Mouse (Mus musculus): ENCODE data around the gene Id2. TPM values are rescaled to one million over a fixed set of nuclear protein-coding genes. Genes with fewer than 3 reads are reported as not detected.
A peak's percentile ranks its signal among the peaks of the same experiment; 100 is the strongest.

Id2 gene
- polyA plus RNA-seq, 1 experiment from 2014 or later, result 254 TPM

GRCm38 (mm10) chr12:25124431-25125238, 27.7 kb upstream of the Id2 start:
- Histone ChIP-seq H3K27ac (replicated peaks) (peak overlapping the region; percentile 78), H3K9me3 (no peaks in the 10 kb centered on the region), H3K36me3 (no peaks in the 10 kb centered on the region), H3K4me3 (no peak overlapping the region), H3K4me2 (no peak overlapping the region), H3K27me3 (0 out of 2 replicates have a peak, but pooled peaks cover 4% of the 10 kb centered on the region), H3K4me1 (replicated peaks) (peaks cover 45% of the 10 kb centered on the region), H3K9ac (no peak overlapping the region)
- 6% methylated on average over 19 of the region's 19 CpGs for WGBS
- peak; percentile 82 for ATAC-seq (ENCODE audit: low read depth)

GRCm38 (mm10) chr12:25120753-25121152, 23.8 kb upstream of the Id2 start:
- Histone ChIP-seq H3K9ac (no peak overlapping the region), H3K9me3 (no peaks in the 10 kb centered on the region), H3K27me3 (0 out of 2 replicates have a peak, but pooled peaks cover 2% of the 10 kb centered on the region), H3K4me3 (no peak overlapping the region), H3K4me1 (replicated peaks) (peaks cover 28% of the 10 kb centered on the region), H3K27ac (replicated peaks) (no peak overlapping the region), H3K4me2 (no peak overlapping the region), H3K36me3 (no peaks in the 10 kb centered on the region)
- ATAC-seq (ENCODE audit: low read depth), result no peak
- 91% methylated on average over 4 of the region's 4 CpGs for WGBS

DNA sequence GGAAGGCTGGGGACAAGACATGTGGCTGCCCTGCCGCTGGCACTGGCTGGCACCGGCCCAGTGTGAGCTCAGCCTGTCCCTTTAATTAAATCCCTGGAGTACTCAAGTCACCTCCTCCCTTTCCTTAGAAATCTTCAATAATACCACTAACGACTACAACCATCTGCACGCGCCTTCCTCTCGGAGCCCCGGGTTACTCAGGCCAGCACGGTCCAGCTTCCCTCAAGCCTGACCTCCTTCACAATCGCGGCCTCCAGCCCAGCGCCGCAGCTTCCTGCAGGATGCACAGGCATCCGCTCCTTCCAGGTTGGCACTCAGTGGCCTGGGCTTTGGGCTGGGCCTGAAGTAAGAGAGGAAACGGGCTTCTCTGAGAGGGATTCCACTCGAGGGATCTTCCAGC, 22.3 kb upstream of the Id2 start:
- WGBS, result 46% methylated on average over 15 of the region's 15 CpGs
- H3K4me2 ChIP-seq, result no peak overlapping the region
- no peak overlapping the region for H3K27ac ChIP-seq (replicated peaks)
- ATAC-seq (ENCODE audit: low read depth), result no peak
- no peak overlapping the region for H3K4me3 ChIP-seq
- H3K27me3 ChIP-seq, result no peaks in the 10 kb centered on the region
- no peaks in the 10 kb centered on the region for H3K9me3 ChIP-seq
- no peaks in the 10 kb centered on the region for H3K36me3 ChIP-seq
- H3K4me1 ChIP-seq (replicated peaks), result peaks cover 14% of the 10 kb centered on the region
- no peak overlapping the region for H3K9ac ChIP-seq

DNA sequence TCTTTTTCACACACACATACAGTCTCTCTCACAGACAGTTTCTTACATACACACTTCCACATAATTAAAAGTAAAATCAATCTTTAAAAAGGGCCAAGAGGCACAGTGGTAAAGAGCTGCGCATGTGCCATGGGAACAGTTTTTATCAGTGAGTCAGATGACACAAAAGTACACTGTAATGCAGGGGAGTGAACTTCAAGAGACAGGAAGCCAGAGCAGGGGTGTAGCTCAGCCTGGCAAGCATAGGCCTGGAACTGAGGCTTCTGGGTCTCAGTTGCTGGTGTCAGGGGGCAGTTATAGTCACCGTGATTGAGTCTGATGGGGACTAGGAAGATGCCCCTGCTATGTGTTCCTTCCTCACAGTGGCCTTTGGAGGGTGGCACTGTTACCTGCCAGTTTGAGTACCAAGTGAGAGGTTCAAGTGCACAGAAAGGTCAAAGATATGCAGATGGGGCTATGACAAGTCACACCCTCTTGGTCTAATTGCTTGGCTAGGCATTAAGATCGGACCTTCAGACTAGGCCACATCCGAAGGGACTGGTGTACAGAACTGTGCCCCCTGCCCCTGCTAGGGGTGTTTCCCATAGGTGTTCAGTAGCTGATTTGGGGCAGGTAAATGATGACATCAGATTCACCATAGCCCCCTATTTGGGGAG, 21.0 kb upstream of the Id2 start:
- Histone ChIP-seq H3K9me3 (peaks cover 5% of the 10 kb centered on the region), H3K4me3 (no peak overlapping the region), H3K27me3 (no peaks in the 10 kb centered on the region), H3K27ac (replicated peaks) (no peak overlapping the region), H3K36me3 (no peaks in the 10 kb centered on the region), H3K4me2 (no peak overlapping the region), H3K9ac (no peak overlapping the region), H3K4me1 (replicated peaks) (0 out of 2 replicates have a peak, but pooled peaks cover 7% of the 10 kb centered on the region)
- 95% methylated on average over 4 of the region's 4 CpGs for WGBS
- ATAC-seq (ENCODE audit: low read depth), result no peak

GRCm38 (mm10) chr12:25116126-25116525, 19.2 kb upstream of the Id2 start:
- Histone ChIP-seq H3K9ac (no peak overlapping the region), H3K4me2 (no peak overlapping the region), H3K27me3 (no peaks in the 10 kb centered on the region), H3K27ac (replicated peaks) (no peak overlapping the region), H3K4me1 (replicated peaks) (0 out of 2 replicates have a peak, but pooled peaks cover 3% of the 10 kb centered on the region), H3K36me3 (no peaks in the 10 kb centered on the region), H3K9me3 (peaks cover 5% of the 10 kb centered on the region), H3K4me3 (no peak overlapping the region)
- ATAC-seq (ENCODE audit: low read depth), result no peak
- WGBS, result 87% methylated on average over 2 of the region's 2 CpGs

- H3K4me2 ChIP-seq, result no peak overlapping the region
- H3K27ac ChIP-seq (replicated peaks), result no peak overlapping the region
- peaks cover 5% of the 10 kb centered on the region for H3K9me3 ChIP-seq
- no peak overlapping the region for H3K4me3 ChIP-seq
- 0 out of 2 replicates have a peak, but pooled peaks cover 2% of the 10 kb centered on the region for H3K4me1 ChIP-seq (replicated peaks)
- ATAC-seq (ENCODE audit: low read depth), result no peak
- no peak overlapping the region for H3K9ac ChIP-seq
- WGBS, result 86% methylated on average over 1 of the region's 1 CpGs
- H3K36me3 ChIP-seq, result no peaks in the 10 kb centered on the region
- no peaks in the 10 kb centered on the region for H3K27me3 ChIP-seq
Measured at GRCm38 (mm10) chr12:25114426-25114825, 17.5 kb upstream of the Id2 start.

DNA sequence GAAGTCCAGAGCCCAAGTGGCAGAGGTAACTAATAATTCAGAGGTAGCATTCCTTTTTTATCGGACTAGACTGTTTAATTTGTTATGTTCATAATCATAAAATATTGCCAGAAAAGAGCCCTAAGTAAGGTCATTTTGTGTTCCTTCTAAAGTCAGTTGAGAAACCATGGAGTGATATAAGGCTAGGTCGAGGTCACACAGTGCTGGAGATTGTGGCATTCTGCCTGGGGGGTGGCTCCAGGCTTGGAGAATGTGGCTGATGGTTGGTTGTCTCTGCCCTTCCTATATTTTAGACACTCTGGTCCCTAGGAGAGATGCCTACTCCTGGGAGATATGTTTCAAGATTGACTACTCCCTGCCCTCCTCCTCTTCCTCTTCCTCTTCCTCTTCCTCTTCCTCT, 16.4 kb upstream of the Id2 start:
- H3K36me3 ChIP-seq, result no peaks in the 10 kb centered on the region
- no peaks in the 10 kb centered on the region for H3K4me1 ChIP-seq (replicated peaks)
- ATAC-seq (ENCODE audit: low read depth), result no peak
- H3K9ac ChIP-seq, result no peak overlapping the region
- H3K9me3 ChIP-seq, result peaks cover 5% of the 10 kb centered on the region
- 89% methylated on average over 2 of the region's 2 CpGs for WGBS
- H3K4me3 ChIP-seq, result no peak overlapping the region
- H3K27me3 ChIP-seq, result no peaks in the 10 kb centered on the region
- no peak overlapping the region for H3K4me2 ChIP-seq
- H3K27ac ChIP-seq (replicated peaks), result no peak overlapping the region

GRCm38 (mm10) chr12:25112806-25113205, 15.9 kb upstream of the Id2 start:
- H3K36me3 ChIP-seq, result no peaks in the 10 kb centered on the region
- no peak overlapping the region for H3K27ac ChIP-seq (replicated peaks)
- 95% methylated on average over 2 of the region's 2 CpGs for WGBS
- no peaks in the 10 kb centered on the region for H3K4me1 ChIP-seq (replicated peaks)
- no peak overlapping the region for H3K9ac ChIP-seq
- H3K27me3 ChIP-seq, result no peaks in the 10 kb centered on the region
- no peak for ATAC-seq (ENCODE audit: low read depth)
- no peak overlapping the region for H3K4me2 ChIP-seq
- H3K9me3 ChIP-seq, result peaks cover 5% of the 10 kb centered on the region
- H3K4me3 ChIP-seq, result no peak overlapping the region

GRCm38 (mm10) chr12:25110682-25111078, 13.7 kb upstream of the Id2 start:
- no peak overlapping the region for H3K4me2 ChIP-seq
- WGBS, result 90% methylated on average over 7 of the region's 7 CpGs
- H3K9me3 ChIP-seq, result peaks cover 5% of the 10 kb centered on the region
- H3K27me3 ChIP-seq, result no peaks in the 10 kb centered on the region
- no peak overlapping the region for H3K4me3 ChIP-seq
- no peaks in the 10 kb centered on the region for H3K36me3 ChIP-seq
- H3K9ac ChIP-seq, result no peak overlapping the region
- no peak overlapping the region for H3K27ac ChIP-seq (replicated peaks)
- peaks cover 6% of the 10 kb centered on the region; the same call in 1 of the 2 replicates for H3K4me1 ChIP-seq (replicated peaks)
- no peak for ATAC-seq (ENCODE audit: low read depth)

GRCm38 (mm10) chr12:25109971-25110681, 13.2 kb upstream of the Id2 start:
- no peaks in the 10 kb centered on the region for H3K27me3 ChIP-seq
- H3K4me3 ChIP-seq, result no peak overlapping the region
- peaks cover 6% of the 10 kb centered on the region; the same call in 1 of the 2 replicates for H3K4me1 ChIP-seq (replicated peaks)
- H3K9ac ChIP-seq, result no peak overlapping the region
- no peak overlapping the region for H3K4me2 ChIP-seq
- H3K27ac ChIP-seq (replicated peaks), result no peak overlapping the region
- no peak for ATAC-seq (ENCODE audit: low read depth)
- H3K36me3 ChIP-seq, result no peaks in the 10 kb centered on the region
- peaks cover 5% of the 10 kb centered on the region for H3K9me3 ChIP-seq
- WGBS, result 68% methylated on average over 7 of the region's 7 CpGs

- 73% methylated on average over 2 of the region's 2 CpGs for WGBS
- H3K4me2 ChIP-seq, result no peak overlapping the region
Measured at GRCm38 (mm10) chr12:25108865-25109264, 11.9 kb upstream of the Id2 start.

GRCm38 (mm10) chr12:25104541-25104940, 7.6 kb upstream of the Id2 start:
- no peak overlapping the region for H3K9ac ChIP-seq
- no peak for ATAC-seq (ENCODE audit: low read depth)
- H3K4me2 ChIP-seq, result no peak overlapping the region
- no peak overlapping the region for H3K4me3 ChIP-seq
- H3K4me1 ChIP-seq (replicated peaks), result peaks cover 25% of the 10 kb centered on the region
- no peak overlapping the region for H3K27ac ChIP-seq (replicated peaks)
- H3K27me3 ChIP-seq, result no peaks in the 10 kb centered on the region
- H3K36me3 ChIP-seq, result no peaks in the 10 kb centered on the region
- no peaks in the 10 kb centered on the region for H3K9me3 ChIP-seq

More at GRCm38 (mm10) chr12:25108865-25109264, 11.9 kb upstream of the Id2 start:
- no peaks in the 10 kb centered on the region for H3K36me3 ChIP-seq
- peaks cover 6% of the 10 kb centered on the region; the same call in 1 of the 2 replicates for H3K4me1 ChIP-seq (replicated peaks)
- no peak overlapping the region for H3K27ac ChIP-seq (replicated peaks)
- no peak overlapping the region for H3K4me3 ChIP-seq
- H3K9ac ChIP-seq, result no peak overlapping the region
- H3K27me3 ChIP-seq, result no peaks in the 10 kb centered on the region
- H3K9me3 ChIP-seq, result peaks cover 3% of the 10 kb centered on the region
- no peak for ATAC-seq (ENCODE audit: low read depth)
